Mouse (Mus musculus) kidney, postnatal 0 days (tissue): Measurements from ENCODE around the gene Tex50. TPM values are rescaled to one million over a fixed set of nuclear protein-coding genes. Genes with fewer than 3 reads are reported as not detected.
"Not testable (repeated sequence)": the region's sequence is repeated elsewhere in the genome, so short reads cannot be mapped to it uniquely, and the experiment has no call there.

Source experiments
- ATAC-seq: fragments of 200-750 bp; cut with Nextera tagmentation; replicated peaks from 2 replicates; pipeline ENCODE4 v1.8.0; 2017; ENCODE audit warnings: low read depth, moderate number of reproducible peaks, moderate TSS enrichment, moderate library complexity; ENCODE audit not compliant: low FRiP score
- DNase-seq: peaks from one replicate; pipeline ENCODE4 v3.0.0-alpha.2; 2016; ENCODE audit warnings: low spot score
- H3K27ac ChIP-seq: fragments of 300-500 bp; sonication (generic); 2 replicates; pipeline ENCODE4 v1.5.1; 2014; ENCODE audit warnings: mild to moderate bottlenecking
- H3K27me3 ChIP-seq: fragments of 300-500 bp; sonication (generic); 2 replicates; pipeline ENCODE4 v1.6.1; 2014; ENCODE audit warnings: low read length, mixed read lengths; ENCODE audit not compliant: insufficient read depth
- H3K36me3 ChIP-seq: fragments of 300-500 bp; sonication (generic); 2 replicates; pipeline ENCODE4 v1.6.1; 2014; ENCODE audit warnings: low read length, mixed read lengths; ENCODE audit not compliant: insufficient read depth
- H3K4me1 ChIP-seq: fragments of 300-500 bp; sonication (generic); replicated peaks from 2 replicates; pipeline ENCODE4 v1.6.1; 2014; ENCODE audit warnings: antibody characterized with exemption, low read length, mixed read lengths; ENCODE audit not compliant: insufficient read depth
- H3K4me2 ChIP-seq: fragments of 300-500 bp; sonication (generic); 2 replicates; pipeline ENCODE4 v1.6.1; 2014; ENCODE audit warnings: mild to moderate bottlenecking, low read length, moderate library complexity, mixed read lengths
- H3K4me3 ChIP-seq: fragments of 300-500 bp; sonication (generic); replicated peaks from 2 replicates; pipeline ENCODE4 v1.5.1; 2014; ENCODE audit warnings: low read depth, low read length
- H3K9ac ChIP-seq: fragments of 300-500 bp; sonication (generic); 2 replicates; pipeline ENCODE4 v1.6.1; 2014; ENCODE audit warnings: low read depth, low read length
- H3K9me3 ChIP-seq: fragments of 300-500 bp; sonication (generic); replicated peaks from 2 replicates; pipeline ENCODE4 v1.6.1; 2016; ENCODE audit warnings: low read length, inconsistent platforms, mixed read lengths
- CTCF ChIP-seq: IDR thresholded peaks from 2 replicates; pipeline ENCODE4 v1.5.1; 2016; ENCODE audit warnings: antibody characterized with exemption, low read depth, mild to moderate bottlenecking, moderate library complexity
- WGBS: fragments of 180-500 bp; shearing (Covaris S2); extraction: QIAGEN DNeasy Blood & Tissue Kit; methylation state at CpG from one replicate; pipeline ENCODE4 v1.1.7; 2014; 5-methylcytosine and 5-hydroxymethylcytosine counted together
- polyA plus RNA-seq: library from polyadenylated mRNA; unstranded; fragments of >200 nt; fragmentation: Nextera tagmentation; extraction: Ambion mirVana; gene quantifications from 2 replicates; pipeline ENCODE4 v1.2.1, GENCODE M21; 2015

Gene Tex50
- polyA plus RNA-seq, 1 experiment from 2014 or later = 0.16 TPM

DNA sequence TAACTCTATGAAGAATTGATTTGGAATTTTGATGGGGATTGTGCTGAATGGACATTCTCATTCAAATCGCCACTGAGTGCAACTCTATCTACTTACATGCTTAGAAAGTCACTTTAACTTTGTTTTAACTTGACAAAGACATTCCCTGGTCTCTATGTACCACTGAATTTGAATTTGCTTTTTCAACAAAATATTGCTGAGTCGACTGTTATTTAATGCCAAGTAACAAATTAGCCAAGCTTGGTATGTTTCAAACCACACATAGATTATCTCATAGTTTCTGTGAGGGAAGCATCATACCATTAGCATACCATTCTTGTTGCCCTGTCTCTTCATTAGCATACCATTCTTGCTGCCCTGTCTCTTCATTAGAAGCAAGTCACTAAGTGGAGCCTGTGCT is 11.2 kb downstream of the Tex50 start:
- no peak overlapping the region for H3K4me3 ChIP-seq
- H3K4me2 ChIP-seq = no peak overlapping the region
- no peaks in the 10 kb centered on the region for H3K4me1 ChIP-seq
- no peak for TF ChIP-seq CTCF
- no peaks in the 10 kb centered on the region for H3K27me3 ChIP-seq
- DNase-seq = no peak
- no peak overlapping the region for H3K27ac ChIP-seq
- H3K36me3 ChIP-seq = no peaks in the 10 kb centered on the region
- H3K9me3 ChIP-seq = no peaks in the 10 kb centered on the region
- no peak overlapping the region for H3K9ac ChIP-seq
- ATAC-seq = no peak
- 78% methylated on average over 2 of the region's 2 CpGs for WGBS

DNA sequence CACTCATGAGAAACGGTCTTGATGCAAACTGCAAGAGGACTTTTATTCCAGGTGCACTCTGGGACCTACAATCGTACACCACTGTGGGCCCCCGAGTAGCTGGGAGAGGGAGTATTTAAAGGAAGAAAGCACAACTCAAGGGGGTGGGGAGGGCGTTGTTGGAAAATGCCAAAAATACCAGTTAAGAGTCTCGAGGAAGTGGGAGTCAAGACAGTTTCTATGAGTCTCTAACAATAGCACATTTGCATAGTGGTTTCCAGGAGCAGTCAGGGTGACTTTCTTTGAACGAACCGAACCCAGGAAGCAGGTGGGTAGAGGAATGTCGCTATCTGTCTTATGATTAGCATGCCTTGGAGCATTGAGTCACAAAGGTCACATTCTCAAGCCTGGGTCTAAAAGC is 13.5 kb downstream of the Tex50 start:
- not testable (repeated sequence) for H3K27ac ChIP-seq, H3K4me3 ChIP-seq, H3K9me3 ChIP-seq, H3K36me3 ChIP-seq, H3K4me2 ChIP-seq, H3K9ac ChIP-seq, ATAC-seq, DNase-seq, H3K4me1 ChIP-seq, H3K27me3 ChIP-seq
- 71% methylated on average over 8 of the region's 8 CpGs for WGBS

DNA sequence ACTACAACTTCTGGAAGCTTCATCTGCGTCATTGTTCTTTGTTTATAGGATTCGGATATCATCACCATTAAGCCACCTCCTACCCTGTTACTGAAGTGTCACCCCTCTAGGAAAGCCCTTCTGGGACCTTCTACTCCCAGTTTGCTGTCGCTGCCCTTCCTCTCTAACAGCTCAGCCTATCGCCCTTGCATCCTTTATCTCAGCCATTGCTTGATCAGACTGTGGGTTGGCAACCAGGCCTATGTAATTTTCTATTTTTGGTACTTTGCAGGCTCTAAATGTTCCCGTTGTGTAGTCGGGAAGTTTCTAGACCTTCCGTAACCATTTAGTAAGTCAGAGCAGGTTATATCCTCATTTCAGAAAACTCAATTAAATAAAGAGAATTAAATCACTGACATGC is 15.9 kb downstream of the Tex50 start:
- WGBS = 88% methylated on average over 7 of the region's 7 CpGs
- Histone ChIP-seq H3K9me3 (no peaks in the 10 kb centered on the region), H3K36me3 (no peaks in the 10 kb centered on the region), H3K4me2 (no peak overlapping the region), H3K9ac (no peak overlapping the region), H3K27me3 (no peaks in the 10 kb centered on the region), H3K27ac (no peak overlapping the region), H3K4me3 (no peak overlapping the region), H3K4me1 (no peaks in the 10 kb centered on the region; the same call in 1 of the 2 replicates)
- DNase-seq (no peak), ATAC-seq (no peak)
- no peak for TF ChIP-seq CTCF

DNA sequence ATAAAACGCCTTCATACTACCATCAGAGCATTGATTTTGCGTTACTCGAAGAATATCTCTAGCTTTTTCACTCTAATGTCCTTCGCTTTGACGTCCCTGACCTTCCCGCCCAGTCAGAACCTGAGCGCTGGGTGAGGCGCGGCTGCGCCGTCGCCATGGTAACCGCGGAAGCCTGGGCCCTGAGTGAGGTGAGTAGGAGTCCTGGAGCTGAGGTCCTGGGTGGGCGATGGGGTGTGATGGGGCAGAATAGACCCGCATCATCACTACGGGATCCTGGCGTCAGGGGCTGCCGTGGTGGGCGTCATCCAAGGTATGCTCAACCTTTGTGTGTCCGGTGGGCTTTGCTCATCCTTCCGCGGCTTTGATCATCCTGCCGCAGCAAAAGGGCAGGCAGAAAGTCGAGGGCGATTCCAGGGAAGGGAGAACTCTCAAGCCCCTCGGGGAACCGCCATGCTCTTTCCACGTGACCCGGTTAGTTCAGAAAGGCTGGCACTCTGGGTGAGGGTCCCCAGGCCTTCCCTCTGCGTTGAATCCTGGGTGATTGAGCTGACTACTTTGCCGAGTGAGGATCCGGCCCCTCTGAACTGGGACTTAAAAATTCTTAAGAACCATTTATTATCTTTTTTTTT is 16.5 kb downstream of the Tex50 start, which contains the start of gene Ankrd45:
Gene Ankrd45, plus strand, starts transcription at position 161 of the 629 bp plus-strand sequence.
- WGBS = 3% methylated on average over 33 of the region's 33 CpGs
- DNase-seq (peak; percentile 64), ATAC-seq (peak; percentile 91)
- TF ChIP-seq CTCF = no peak
- no peaks in the 10 kb centered on the region for H3K27me3 ChIP-seq
- H3K27ac ChIP-seq = no peak within 1 kb of the TSS
- H3K4me3 ChIP-seq = peak within 1 kb of the TSS; percentile 41
- H3K9me3 ChIP-seq = no peaks in the 10 kb centered on the region
- peak within 1 kb of the TSS; percentile 57; the same call in 1 of the 2 replicates for H3K9ac ChIP-seq
- no peaks in the 10 kb centered on the region for H3K36me3 ChIP-seq
- no peaks in the 10 kb centered on the region; the same call in 1 of the 2 replicates for H3K4me1 ChIP-seq
- H3K4me2 ChIP-seq = peak within 1 kb of the TSS; percentile 69

DNA sequence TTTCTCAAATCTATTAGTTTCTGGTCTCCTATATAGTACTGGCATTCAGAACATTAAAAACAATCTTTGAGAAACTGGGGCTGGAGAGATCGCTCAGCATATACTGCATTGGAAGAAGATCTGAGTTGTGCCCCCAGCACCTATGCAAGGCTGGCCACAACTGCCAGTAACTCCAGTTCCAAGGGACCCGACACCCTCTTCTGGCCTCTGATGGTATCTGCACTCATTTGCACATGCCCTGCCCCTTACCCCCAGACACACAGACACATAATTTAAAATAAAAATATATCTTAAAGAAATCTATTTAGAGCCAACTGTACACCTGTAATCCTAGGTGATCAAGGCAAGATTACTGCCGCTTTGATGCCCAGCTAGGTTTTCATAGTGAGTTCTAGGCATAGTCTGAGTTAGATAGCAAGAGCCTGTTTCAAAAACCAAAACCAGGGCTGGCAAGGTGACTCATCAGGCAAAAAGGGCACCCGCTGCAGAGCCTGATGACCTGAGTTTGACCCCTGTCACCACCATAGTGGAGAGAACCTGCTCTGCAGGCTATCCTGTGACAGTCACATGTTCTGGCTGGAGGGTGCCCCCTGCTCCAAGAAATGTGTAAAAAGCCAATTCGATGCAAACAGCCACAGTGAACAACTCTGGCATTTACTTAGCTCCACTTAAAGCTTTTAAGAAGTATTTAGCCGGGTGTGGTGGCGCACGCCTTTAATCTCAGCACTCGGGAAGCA is 18.9 kb downstream of the Tex50 start:
- 79% methylated on average over 9 of the region's 9 CpGs for WGBS
- Histone ChIP-seq H3K4me2 (no peak overlapping the region), H3K27me3 (no peaks in the 10 kb centered on the region), H3K4me1 (no peaks in the 10 kb centered on the region; the same call in 1 of the 2 replicates), H3K27ac (no peak overlapping the region), H3K9ac (no peak overlapping the region), H3K36me3 (no peaks in the 10 kb centered on the region), H3K9me3 (no peaks in the 10 kb centered on the region), H3K4me3 (no peak overlapping the region)
- DNase-seq = no peak
- no peak; the same call in 1 of the 2 replicates for ATAC-seq
- peak; percentile 13; the same call in 1 of the 2 replicates for TF ChIP-seq CTCF

DNA sequence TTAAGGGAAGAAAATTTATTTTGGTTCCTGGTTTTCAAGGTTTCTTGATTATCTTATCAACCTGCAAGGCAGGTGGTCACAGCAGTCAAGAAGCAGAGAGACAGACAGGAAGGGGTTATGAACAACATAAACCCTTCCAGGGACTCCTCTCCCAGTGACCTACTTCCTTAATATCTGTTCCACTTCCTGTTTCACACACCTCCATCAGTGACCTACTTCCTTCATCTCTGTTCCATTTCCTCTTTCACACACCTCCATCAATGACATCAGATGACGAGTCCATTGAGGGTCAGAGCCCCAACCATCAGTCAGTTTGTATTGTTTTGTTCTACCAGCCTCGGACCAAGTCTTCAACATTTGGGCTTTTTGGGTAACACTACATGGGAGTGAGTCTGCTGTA is 19.6 kb downstream of the Tex50 start:
- no peak overlapping the region for H3K27ac ChIP-seq
- H3K4me2 ChIP-seq = no peak overlapping the region
- H3K9me3 ChIP-seq = no peaks in the 10 kb centered on the region
- H3K4me1 ChIP-seq = no peaks in the 10 kb centered on the region; the same call in 1 of the 2 replicates
- H3K36me3 ChIP-seq = no peaks in the 10 kb centered on the region
- DNase-seq (no peak), ATAC-seq (no peak)
- no peak overlapping the region for H3K9ac ChIP-seq
- no peaks in the 10 kb centered on the region for H3K27me3 ChIP-seq
- 73% methylated on average over 2 of the region's 2 CpGs for WGBS
- H3K4me3 ChIP-seq = no peak overlapping the region
- TF ChIP-seq CTCF = no peak
